Mouse (Mus musculus): Measurements from ENCODE around the gene Kremen1. TPM values are rescaled to one million over a fixed set of nuclear protein-coding genes. Genes with fewer than 3 reads are reported as not detected.
A peak's percentile ranks its signal among the peaks of the same experiment; 100 is the strongest.

The Kremen1 gene
- polyA plus RNA-seq, 2 experiments = 0.47 to 0.95 TPM

- Histone ChIP-seq H3K9me3 (ENCODE audit: control insufficient read depth, low read length) (no peaks in the 10 kb centered on the region), H3K27ac (no peak overlapping the region), H3K4me1 (replicated peaks; ENCODE audit: control insufficient read depth in 2 of 2, insufficient read depth in 2 of 2, low read length in 1 of 2) (peaks cover 7 to 41% of the 10 kb centered on the region in 2 experiments; a peak in 3 of 4 replicates), H3K36me3 (replicated peaks; ENCODE audit: control insufficient read depth, insufficient read depth, low read depth) (no peaks in the 10 kb centered on the region), H3K4me2 (ENCODE audit: low read depth) (no peak overlapping the region), H3K4me3 (ENCODE audit: insufficient read depth in 1 of 2, low read depth in 2 of 2, low read length in 2 of 2) (no peak overlapping the region), H3K27me3 (ENCODE audit: control insufficient read depth, insufficient read depth, low read length) (no peaks in the 10 kb centered on the region), H3K9ac (replicated peaks) (no peak overlapping the region)
- TF ChIP-seq EP300 (IDR thresholded peaks at IDR 0.05; ENCODE audit: low read depth) = no peak
- no peak for ATAC-seq (ENCODE audit: insufficient read depth)
- DNase-seq (ENCODE audit: low read depth in 3 of 3, low spot score in 3 of 3) = no peak
- 80% methylated on average over 7 of the region's 7 CpGs for WGBS (ENCODE audit: insufficient replicate concordance)
Observed at GRCm38 (mm10) chr11:5243208-5243607, 18.1 kb downstream of the Kremen1 start.

DNA sequence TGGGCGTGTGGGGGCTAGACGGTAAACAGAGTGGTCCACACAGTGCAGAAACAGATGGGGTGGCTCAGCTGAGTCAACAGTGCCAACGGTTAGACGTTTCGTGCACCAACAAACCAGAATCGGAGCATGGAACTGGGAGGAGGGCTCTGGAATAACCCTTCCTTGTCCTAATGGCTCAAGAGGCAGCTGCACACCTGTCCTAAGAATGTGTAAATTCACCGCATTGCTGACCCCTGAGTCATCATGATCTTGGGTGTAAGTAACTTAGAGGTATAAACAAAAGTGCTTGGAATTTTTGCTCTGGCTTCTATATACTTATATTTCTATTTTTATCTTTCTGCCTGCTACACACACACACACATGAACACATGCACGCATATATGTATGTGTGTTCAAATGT is 19.2 kb downstream of the Kremen1 start:
- Histone ChIP-seq H3K4me2 (ENCODE audit: low read depth) (no peak overlapping the region), H3K27me3 (ENCODE audit: control insufficient read depth, insufficient read depth, low read length) (no peaks in the 10 kb centered on the region), H3K4me1 (replicated peaks; ENCODE audit: control insufficient read depth in 2 of 2, insufficient read depth in 2 of 2, low read length in 1 of 2) (peaks cover 7 to 33% of the 10 kb centered on the region in 2 experiments; a peak in 3 of 4 replicates), H3K4me3 (ENCODE audit: insufficient read depth in 1 of 2, low read depth in 2 of 2, low read length in 2 of 2) (no peak overlapping the region), H3K9me3 (ENCODE audit: control insufficient read depth, low read length) (no peaks in the 10 kb centered on the region), H3K27ac (no peak overlapping the region), H3K9ac (replicated peaks) (no peak overlapping the region), H3K36me3 (replicated peaks; ENCODE audit: control insufficient read depth, insufficient read depth, low read depth) (no peaks in the 10 kb centered on the region)
- DNase-seq (ENCODE audit: low read depth in 3 of 3, low spot score in 3 of 3) (no peak), ATAC-seq (ENCODE audit: insufficient read depth) (no peak)
- WGBS (ENCODE audit: insufficient replicate concordance) = 81% methylated on average over 8 of the region's 8 CpGs
- TF ChIP-seq EP300 (IDR thresholded peaks at IDR 0.05; ENCODE audit: low read depth) = no peak
- TF ChIP-seq CTCF (IDR thresholded peaks at IDR 0.05; ENCODE audit: low read depth) = no peak

- Histone ChIP-seq H3K27me3 (ENCODE audit: control insufficient read depth, insufficient read depth, low read length) (no peaks in the 10 kb centered on the region), H3K4me2 (ENCODE audit: low read depth) (no peak overlapping the region), H3K9ac (replicated peaks) (no peak overlapping the region), H3K36me3 (replicated peaks; ENCODE audit: control insufficient read depth, insufficient read depth, low read depth) (no peaks in the 10 kb centered on the region), H3K9me3 (ENCODE audit: control insufficient read depth, low read length) (no peaks in the 10 kb centered on the region), H3K4me1 (replicated peaks; ENCODE audit: control insufficient read depth in 2 of 2, insufficient read depth in 2 of 2, low read length in 1 of 2) (peaks cover 7 to 21% of the 10 kb centered on the region in 2 experiments; a peak in 3 of 4 replicates), H3K4me3 (ENCODE audit: insufficient read depth in 1 of 2, low read depth in 2 of 2, low read length in 2 of 2) (no peak overlapping the region), H3K27ac (no peak overlapping the region)
- ATAC-seq (ENCODE audit: insufficient read depth) = peak; percentile 83
- DNase-seq (ENCODE audit: low read depth in 3 of 3, low spot score in 3 of 3) = peak in 2 of 3 experiments; percentile 10 to 22
- WGBS (ENCODE audit: insufficient replicate concordance) = 16% methylated on average over 10 of the region's 10 CpGs
- TF ChIP-seq EP300 (IDR thresholded peaks at IDR 0.05; ENCODE audit: low read depth) (peak; percentile 44), CTCF (IDR thresholded peaks at IDR 0.05; ENCODE audit: low read depth) (no peak)
Observed at GRCm38 (mm10) chr11:5239706-5240690, 21.4 kb downstream of the Kremen1 start.

GRCm38 (mm10) chr11:5219910-5220447 is 41.4 kb downstream of the Kremen1 start:
- DNase-seq (ENCODE audit: low read depth in 3 of 3, low spot score in 3 of 3) (no peak), ATAC-seq (ENCODE audit: insufficient read depth) (no peak)
- Histone ChIP-seq H3K27ac (no peak overlapping the region), H3K36me3 (replicated peaks; ENCODE audit: control insufficient read depth, insufficient read depth, low read depth) (no peaks in the 10 kb centered on the region), H3K27me3 (ENCODE audit: control insufficient read depth, insufficient read depth, low read length) (no peaks in the 10 kb centered on the region), H3K4me3 (ENCODE audit: insufficient read depth in 1 of 2, low read depth in 2 of 2, low read length in 2 of 2) (no peak overlapping the region), H3K9me3 (ENCODE audit: control insufficient read depth, low read length) (no peaks in the 10 kb centered on the region), H3K9ac (replicated peaks) (no peak overlapping the region), H3K4me1 (replicated peaks; ENCODE audit: control insufficient read depth in 2 of 2, insufficient read depth in 2 of 2, low read length in 1 of 2) (0 out of 4 replicates have a peak, but pooled peaks cover 0 to 2% of the 10 kb centered on the region in 2 experiments), H3K4me2 (ENCODE audit: low read depth) (no peak overlapping the region)
- 32% methylated on average over 6 of the region's 6 CpGs for WGBS (ENCODE audit: insufficient replicate concordance)
- TF ChIP-seq EP300 (IDR thresholded peaks at IDR 0.05; ENCODE audit: low read depth) (no peak), CTCF (IDR thresholded peaks at IDR 0.05; ENCODE audit: low read depth) (no peak)

GRCm38 (mm10) chr11:5219371-5219770 is 42.0 kb downstream of the Kremen1 start:
- Histone ChIP-seq H3K36me3 (replicated peaks; ENCODE audit: control insufficient read depth, insufficient read depth, low read depth) (no peaks in the 10 kb centered on the region), H3K9ac (replicated peaks) (no peak overlapping the region), H3K4me3 (ENCODE audit: insufficient read depth in 1 of 2, low read depth in 2 of 2, low read length in 2 of 2) (no peak overlapping the region), H3K27me3 (ENCODE audit: control insufficient read depth, insufficient read depth, low read length) (no peaks in the 10 kb centered on the region), H3K9me3 (ENCODE audit: control insufficient read depth, low read length) (no peaks in the 10 kb centered on the region), H3K4me1 (replicated peaks; ENCODE audit: control insufficient read depth in 2 of 2, insufficient read depth in 2 of 2, low read length in 1 of 2) (0 out of 4 replicates have a peak, but pooled peaks cover 0 to 4% of the 10 kb centered on the region in 2 experiments), H3K27ac (no peak overlapping the region), H3K4me2 (ENCODE audit: low read depth) (no peak overlapping the region)
- ATAC-seq (ENCODE audit: insufficient read depth) = no peak
- TF ChIP-seq CTCF (IDR thresholded peaks at IDR 0.05; ENCODE audit: low read depth) = no peak
- no peak for TF ChIP-seq EP300 (IDR thresholded peaks at IDR 0.05; ENCODE audit: low read depth)
- no peak for DNase-seq (ENCODE audit: low read depth in 3 of 3, low spot score in 3 of 3)
- WGBS (ENCODE audit: insufficient replicate concordance) = 59% methylated on average over 4 of the region's 4 CpGs
